Mouse (Mus musculus) left cerebral cortex, adult 6 months (tissue): ENCODE measurements around the gene Shisal1. TPM values are rescaled to one million over a fixed set of nuclear protein-coding genes. Genes with fewer than 3 reads are reported as not detected.

Experiments
- long read RNA-seq, 2 experiments: library from polyadenylated mRNA; unstranded; transcript quantifications; one replicate each; pipeline ENCODE4 v2.0.0; 2019 to 2020
- polyA plus RNA-seq: library from polyadenylated mRNA; unstranded; fragments of <200 nt; fragmentation: Nextera tagmentation; gene quantifications from 2 replicates; pipeline ENCODE4 v1.2.3, GENCODE M21; 2021

Gene Shisal1
- 8.7 and 12.5 TPM in 2 replicates for polyA plus RNA-seq
- long read RNA-seq, experiment 1, full-length matches to known transcripts: 3 of 33 reads
- long read RNA-seq, experiment 1, partial matches to known transcripts: 1 of 33 reads
- long read RNA-seq, experiment 1, other reads (novel, unspliced or antisense): 29 of 33 reads
- long read RNA-seq, experiment 2, partial matches to known transcripts: 0 of 13 reads
- long read RNA-seq, experiment 2, other reads (novel, unspliced or antisense): 13 of 13 reads

DNA sequence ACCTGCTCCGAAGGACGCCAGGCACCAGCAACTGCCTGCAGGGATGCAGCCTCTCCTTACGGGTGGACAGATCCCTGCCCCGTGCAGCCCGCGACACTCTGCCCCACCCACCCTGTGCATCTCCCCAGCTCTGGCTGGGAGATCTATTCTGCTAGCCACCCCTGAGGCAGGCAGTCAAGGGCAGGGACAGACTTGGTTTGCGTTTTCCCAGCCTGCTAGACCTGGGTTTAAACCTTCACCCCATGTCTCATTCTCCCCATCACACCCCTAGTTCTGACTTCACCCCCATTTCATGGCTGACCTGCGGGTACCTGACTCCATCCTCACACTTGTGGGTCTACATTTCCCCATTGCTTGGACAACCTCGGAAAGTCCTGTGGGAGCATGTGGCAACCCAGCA lies at the start of gene Shisal1:
Gene Shisal1 (minus strand): TSS at position 101 of the 400 bp plus-strand sequence.

Other genes starting within 250 kb of the Shisal1 start
- gene Parvb, start 215.1 kb downstream of the Shisal1 start, polyA plus RNA-seq: 1.0 and 1.5 TPM in 2 replicates
- 4.2 and 4.4 TPM in 2 replicates for gene Parvg, start 123.1 kb downstream of the Shisal1 start, polyA plus RNA-seq
- gene Rtl6, start 110.7 kb upstream of the Shisal1 start, polyA plus RNA-seq: 27.6 and 28.1 TPM in 2 replicates
- gene Prr5, start 222.5 kb upstream of the Shisal1 start, polyA plus RNA-seq: 8.4 and 10.7 TPM in 2 replicates